Mouse (Mus musculus) ES-E14 (cell line): ENCODE data around the gene Gstz1. TPM values are rescaled to one million over a fixed set of nuclear protein-coding genes. Genes with fewer than 3 reads are reported as not detected.
"Not testable (repeated sequence)": the region's sequence is repeated elsewhere in the genome, so short reads cannot be mapped to it uniquely, and the experiment has no call there.

Experiments used
- DNase-seq: peaks from one replicate; pipeline ENCODE4 v3.0.0-alpha.2; 2013; ENCODE audit warnings: low read depth, low spot score
- H3K27ac ChIP-seq: 2 replicates; pipeline ENCODE4 v1.5.1; 2012; ENCODE audit warnings: low read depth, mild to moderate bottlenecking, low read length, moderate library complexity, mixed read lengths; ENCODE audit not compliant: poor library complexity, insufficient read depth, severe bottlenecking
- H3K36me3 ChIP-seq: 2 replicates; pipeline ENCODE4 v1.6.1; 2012; ENCODE audit warnings: mild to moderate bottlenecking, low read length, moderate library complexity, mixed read lengths; ENCODE audit not compliant: control insufficient read depth, poor library complexity, insufficient read depth, severe bottlenecking
- H3K4me1 ChIP-seq, 2 experiments: fragments of 150-350 bp in 1 of 2; sonication (generic) in 1 of 2; 2 replicates each; pipeline ENCODE4 v1.6.1; 2012; ENCODE audit warnings: low read length in 2 of 2, mild to moderate bottlenecking in 1 of 2, mixed read lengths in 1 of 2; ENCODE audit not compliant: control insufficient read depth in 2 of 2, insufficient read depth in 2 of 2, poor library complexity in 1 of 2
- H3K4me3 ChIP-seq, 2 experiments: fragments of 150-350 bp in 1 of 2; sonication (generic) in 1 of 2; 2 replicates each; pipeline ENCODE4 v1.5.1; 2012; ENCODE audit warnings: low read length in 2 of 2, low read depth in 1 of 2, mild to moderate bottlenecking in 1 of 2, mixed read lengths in 1 of 2; ENCODE audit not compliant: insufficient read depth in 1 of 2, poor library complexity in 1 of 2, severe bottlenecking in 1 of 2
- H3K9ac ChIP-seq: 2 replicates; pipeline ENCODE4 v1.6.1; 2012; ENCODE audit warnings: low read depth, mild to moderate bottlenecking, low read length, mixed read lengths; ENCODE audit not compliant: poor library complexity, insufficient read depth, severe bottlenecking
- H3K9me3 ChIP-seq: fragments of 150-350 bp; sonication (generic); 2 replicates; pipeline ENCODE4 v1.6.1; 2012; ENCODE audit warnings: low read depth, mild to moderate bottlenecking, low read length; ENCODE audit not compliant: control insufficient read depth, insufficient read depth
- CHD2 ChIP-seq: IDR thresholded peaks from 2 replicates; pipeline ENCODE4 v1.6.1; 2014; ENCODE audit warnings: mild to moderate bottlenecking, low read depth, low read length, inconsistent platforms
- HCFC1 ChIP-seq: IDR thresholded peaks from 2 replicates; pipeline ENCODE4 v1.6.1; 2012; ENCODE audit warnings: low read length, inconsistent platforms, borderline replicate concordance; ENCODE audit not compliant: insufficient read depth
- MAFK ChIP-seq: IDR thresholded peaks from 2 replicates; pipeline ENCODE4 v1.6.1; 2014; ENCODE audit warnings: mild to moderate bottlenecking, low read depth, low read length, inconsistent platforms; ENCODE audit not compliant: insufficient read depth
- ZC3H11A ChIP-seq: IDR thresholded peaks from 2 replicates; pipeline ENCODE4 v1.6.1; 2012; ENCODE audit warnings: low read depth, mild to moderate bottlenecking, inconsistent platforms, low read length, borderline replicate concordance
- ZNF384 ChIP-seq: IDR thresholded peaks from 2 replicates; pipeline ENCODE4 v1.6.1; 2012; ENCODE audit warnings: low read depth, low read length, inconsistent platforms
- in situ Hi-C, 2 experiments: fragments of 600-800 bp; cut with MboI; formaldehyde crosslinking; loops; one replicate each; pipeline ENCODE4 v1.15.1; 2025; ENCODE audit warnings: low sequenced_read_pairs in 2 of 2, inconsistent platforms in 1 of 2; ENCODE audit not compliant: unreplicated experiment in 2 of 2
- total RNA-seq: library from RNA; depleted of rRNA; stranded (reverse); fragments of 300-350 nt; gene quantifications from 2 replicates; pipeline ENCODE4 v1.2.3, GENCODE M21; 2012

The Gstz1 gene
- total RNA-seq, 1 experiment, result 16.9 TPM

GRCm38 (mm10) chr12:87149471-87149870 lies 2.5 kb downstream of the Gstz1 start:
- in situ Hi-C loops, result no loop called here
- peaks cover 3% of the 10 kb centered on the region for H3K36me3 ChIP-seq
- no peaks in the 10 kb centered on the region; the same call in none of the 2 replicates for H3K9me3 ChIP-seq
- no peaks in the 10 kb centered on the region; a peak in 1 of 4 replicates for H3K4me1 ChIP-seq
- DNase-seq, result no peak
- no peak for TF ChIP-seq HCFC1
- no peak for TF ChIP-seq ZNF384
- no peak for TF ChIP-seq CHD2
- TF ChIP-seq MAFK, result no peak
- TF ChIP-seq ZC3H11A, result no peak
- no peak overlapping the region for H3K4me3 ChIP-seq
- no peak overlapping the region; the same call in 1 of the 2 replicates for H3K27ac ChIP-seq
- H3K9ac ChIP-seq, result no peak overlapping the region

- H3K27ac ChIP-seq, DNase-seq, H3K36me3 ChIP-seq, in situ Hi-C loops, H3K9ac ChIP-seq, H3K4me3 ChIP-seq, H3K4me1 ChIP-seq, H3K9me3 ChIP-seq: not testable (repeated sequence)
Measured at GRCm38 (mm10) chr12:87154448-87154847, 7.5 kb downstream of the Gstz1 start.

GRCm38 (mm10) chr12:87157361-87157760 lies 10.4 kb downstream of the Gstz1 start:
- Histone ChIP-seq H3K9ac (no peak overlapping the region), H3K4me1 (no peaks in the 10 kb centered on the region; a peak in 1 of 4 replicates), H3K36me3 (no peaks in the 10 kb centered on the region), H3K9me3 (no peaks in the 10 kb centered on the region; the same call in 1 of the 2 replicates), H3K4me3 (no peak overlapping the region), H3K27ac (no peak overlapping the region)
- in situ Hi-C loops, result no loop called here
- DNase-seq, result no peak
- TF ChIP-seq ZNF384 (no peak), ZC3H11A (no peak), HCFC1 (no peak), MAFK (no peak), CHD2 (no peak)

GRCm38 (mm10) chr12:87158099-87158498 lies 11.1 kb downstream of the Gstz1 start:
- Histone ChIP-seq H3K4me1 (no peaks in the 10 kb centered on the region; a peak in 1 of 4 replicates), H3K9ac (no peak overlapping the region), H3K36me3 (no peaks in the 10 kb centered on the region), H3K4me3 (no peak overlapping the region), H3K27ac (no peak overlapping the region), H3K9me3 (no peaks in the 10 kb centered on the region)
- in situ Hi-C loops, result no loop called here
- no peak for TF ChIP-seq ZNF384
- no peak for TF ChIP-seq ZC3H11A
- TF ChIP-seq CHD2, result no peak
- no peak for TF ChIP-seq MAFK
- DNase-seq, result no peak

GRCm38 (mm10) chr12:87160310-87160709 lies 13.3 kb downstream of the Gstz1 start:
- no peak for DNase-seq
- no peaks in the 10 kb centered on the region for H3K9me3 ChIP-seq
- no peak overlapping the region for H3K4me3 ChIP-seq
- TF ChIP-seq CHD2 (no peak), HCFC1 (no peak), ZC3H11A (no peak), ZNF384 (no peak), MAFK (no peak)
- in situ Hi-C loops, result no loop called here
- no peak overlapping the region for H3K9ac ChIP-seq
- no peaks in the 10 kb centered on the region; a peak in 1 of 4 replicates for H3K4me1 ChIP-seq
- H3K36me3 ChIP-seq, result no peaks in the 10 kb centered on the region
- H3K27ac ChIP-seq, result no peak overlapping the region
